Mouse (Mus musculus): Measurements from ENCODE around the gene Ush2a.

- no peak for TF ChIP-seq CTCF (IDR thresholded peaks at IDR 0.05; ENCODE audit: control insufficient read depth, insufficient read depth, insufficient replicate concordance, low read depth, low read length)
- no peak for TF ChIP-seq POLR2A (IDR thresholded peaks at IDR 0.05; ENCODE audit: control insufficient read depth, low read depth, low read length)
Observed at GRCm38 (mm10) chr1:188457221-188458008, 195.6 kb downstream of the Ush2a start.
